Mouse (Mus musculus): ENCODE results near the gene Fshr. TPM values are rescaled to one million over a fixed set of nuclear protein-coding genes. Genes with fewer than 3 reads are reported as not detected.

The Fshr gene
- polyA plus RNA-seq, 1 experiment from 2014 or later: not detected

- no peak overlapping the region for H3K4me2 ChIP-seq (ENCODE audit: low read depth, low read length)
- no peak for ATAC-seq
- H3K36me3 ChIP-seq (ENCODE audit: control insufficient read depth, insufficient read depth, low read length): no peaks in the 10 kb centered on the region
- H3K27me3 ChIP-seq (replicated peaks; ENCODE audit: control insufficient read depth, insufficient read depth, low read length): no peaks in the 10 kb centered on the region
- no peak overlapping the region for H3K4me3 ChIP-seq (ENCODE audit: low read length)
- 81% methylated on average over 5 of the region's 5 CpGs for WGBS
- no peak overlapping the region for H3K9ac ChIP-seq (ENCODE audit: low read depth, low read length)
- H3K9me3 ChIP-seq (ENCODE audit: control insufficient read depth, low read length): no peaks in the 10 kb centered on the region
- H3K27ac ChIP-seq (ENCODE audit: low read length): no peak overlapping the region
- H3K4me1 ChIP-seq (ENCODE audit: control insufficient read depth, insufficient read depth, low read length): no peaks in the 10 kb centered on the region
Observed at GRCm38 (mm10) chr17:89005959-89006358, 194.5 kb downstream of the Fshr start.

- no peaks in the 10 kb centered on the region for H3K9me3 ChIP-seq (ENCODE audit: control insufficient read depth, low read length)
- no peaks in the 10 kb centered on the region for H3K27me3 ChIP-seq (replicated peaks; ENCODE audit: control insufficient read depth, insufficient read depth, low read length)
- H3K9ac ChIP-seq (ENCODE audit: low read depth, low read length): no peak overlapping the region
- no peak overlapping the region for H3K27ac ChIP-seq (ENCODE audit: low read length)
- H3K4me2 ChIP-seq (ENCODE audit: low read depth, low read length): no peak overlapping the region
- no peak overlapping the region for H3K4me3 ChIP-seq (ENCODE audit: low read length)
- no peaks in the 10 kb centered on the region for H3K36me3 ChIP-seq (ENCODE audit: control insufficient read depth, insufficient read depth, low read length)
- no peaks in the 10 kb centered on the region for H3K4me1 ChIP-seq (ENCODE audit: control insufficient read depth, insufficient read depth, low read length)
- no peak for ATAC-seq
Observed at GRCm38 (mm10) chr17:88999907-89000306, 200.6 kb downstream of the Fshr start.

GRCm38 (mm10) chr17:88998243-88998642 lies 202.2 kb downstream of the Fshr start:
- 58% methylated on average over 1 of the region's 1 CpGs for WGBS
- Histone ChIP-seq H3K9me3 (ENCODE audit: control insufficient read depth, low read length) (no peaks in the 10 kb centered on the region), H3K36me3 (ENCODE audit: control insufficient read depth, insufficient read depth, low read length) (no peaks in the 10 kb centered on the region), H3K27me3 (replicated peaks; ENCODE audit: control insufficient read depth, insufficient read depth, low read length) (no peaks in the 10 kb centered on the region), H3K9ac (ENCODE audit: low read depth, low read length) (no peak overlapping the region), H3K4me1 (ENCODE audit: control insufficient read depth, insufficient read depth, low read length) (no peaks in the 10 kb centered on the region), H3K4me2 (ENCODE audit: low read depth, low read length) (no peak overlapping the region), H3K4me3 (ENCODE audit: low read length) (no peak overlapping the region), H3K27ac (ENCODE audit: low read length) (no peak overlapping the region)
- ATAC-seq: no peak

GRCm38 (mm10) chr17:88991238-88991637 lies 209.2 kb downstream of the Fshr start:
- no peaks in the 10 kb centered on the region for H3K9me3 ChIP-seq (ENCODE audit: control insufficient read depth, low read length)
- H3K4me3 ChIP-seq (ENCODE audit: low read length): no peak overlapping the region
- no peak for ATAC-seq
- H3K4me1 ChIP-seq (ENCODE audit: control insufficient read depth, insufficient read depth, low read length): no peaks in the 10 kb centered on the region
- 83% methylated on average over 4 of the region's 4 CpGs for WGBS
- no peak overlapping the region for H3K9ac ChIP-seq (ENCODE audit: low read depth, low read length)
- no peaks in the 10 kb centered on the region for H3K36me3 ChIP-seq (ENCODE audit: control insufficient read depth, insufficient read depth, low read length)
- no peaks in the 10 kb centered on the region for H3K27me3 ChIP-seq (replicated peaks; ENCODE audit: control insufficient read depth, insufficient read depth, low read length)
- no peak overlapping the region for H3K4me2 ChIP-seq (ENCODE audit: low read depth, low read length)
- H3K27ac ChIP-seq (ENCODE audit: low read length): no peak overlapping the region

GRCm38 (mm10) chr17:88980708-88981355 lies 219.6 kb downstream of the Fshr start:
- Histone ChIP-seq H3K9me3 (ENCODE audit: control insufficient read depth, low read length) (no peaks in the 10 kb centered on the region), H3K4me3 (ENCODE audit: low read length) (no peak overlapping the region), H3K9ac (ENCODE audit: low read depth, low read length) (no peak overlapping the region), H3K27me3 (replicated peaks; ENCODE audit: control insufficient read depth, insufficient read depth, low read length) (no peaks in the 10 kb centered on the region), H3K27ac (ENCODE audit: low read length) (no peak overlapping the region), H3K4me1 (ENCODE audit: control insufficient read depth, insufficient read depth, low read length) (no peaks in the 10 kb centered on the region), H3K36me3 (ENCODE audit: control insufficient read depth, insufficient read depth, low read length) (no peaks in the 10 kb centered on the region), H3K4me2 (ENCODE audit: low read depth, low read length) (no peak overlapping the region)
- 78% methylated on average over 10 of the region's 10 CpGs for WGBS
- ATAC-seq: no peak

- no peaks in the 10 kb centered on the region for H3K9me3 ChIP-seq (ENCODE audit: control insufficient read depth, low read length)
- H3K36me3 ChIP-seq (ENCODE audit: control insufficient read depth, insufficient read depth, low read length): no peaks in the 10 kb centered on the region
- ATAC-seq: no peak
- no peak overlapping the region for H3K27ac ChIP-seq (ENCODE audit: low read length)
- H3K27me3 ChIP-seq (replicated peaks; ENCODE audit: control insufficient read depth, insufficient read depth, low read length): no peaks in the 10 kb centered on the region
- no peak overlapping the region for H3K4me2 ChIP-seq (ENCODE audit: low read depth, low read length)
- H3K4me3 ChIP-seq (ENCODE audit: low read length): no peak overlapping the region
- H3K4me1 ChIP-seq (ENCODE audit: control insufficient read depth, insufficient read depth, low read length): no peaks in the 10 kb centered on the region
- no peak overlapping the region for H3K9ac ChIP-seq (ENCODE audit: low read depth, low read length)
- WGBS: 83% methylated on average over 3 of the region's 3 CpGs
Observed at GRCm38 (mm10) chr17:88974538-88974937, 225.9 kb downstream of the Fshr start.

- H3K27ac ChIP-seq (ENCODE audit: low read length): no peak overlapping the region
- H3K9me3 ChIP-seq (ENCODE audit: control insufficient read depth, low read length): no peaks in the 10 kb centered on the region
- H3K9ac ChIP-seq (ENCODE audit: low read depth, low read length): no peak overlapping the region
- no peaks in the 10 kb centered on the region for H3K27me3 ChIP-seq (replicated peaks; ENCODE audit: control insufficient read depth, insufficient read depth, low read length)
- 59% methylated on average over 3 of the region's 3 CpGs for WGBS
- no peak overlapping the region for H3K4me3 ChIP-seq (ENCODE audit: low read length)
- no peaks in the 10 kb centered on the region for H3K4me1 ChIP-seq (ENCODE audit: control insufficient read depth, insufficient read depth, low read length)
- H3K36me3 ChIP-seq (ENCODE audit: control insufficient read depth, insufficient read depth, low read length): no peaks in the 10 kb centered on the region
- H3K4me2 ChIP-seq (ENCODE audit: low read depth, low read length): no peak overlapping the region
- no peak for ATAC-seq
Observed at GRCm38 (mm10) chr17:88966028-88966427, 234.4 kb downstream of the Fshr start.

- no peak overlapping the region for H3K9ac ChIP-seq (ENCODE audit: low read depth, low read length)
- no peak overlapping the region for H3K27ac ChIP-seq (ENCODE audit: low read length)
- no peaks in the 10 kb centered on the region for H3K9me3 ChIP-seq (ENCODE audit: control insufficient read depth, low read length)
- WGBS: 33% methylated on average over 5 of the region's 5 CpGs
- H3K36me3 ChIP-seq (ENCODE audit: control insufficient read depth, insufficient read depth, low read length): no peaks in the 10 kb centered on the region
- ATAC-seq: peak; percentile 71; the same call in 1 of the 2 replicates
- no peak overlapping the region for H3K4me2 ChIP-seq (ENCODE audit: low read depth, low read length)
- H3K27me3 ChIP-seq (replicated peaks; ENCODE audit: control insufficient read depth, insufficient read depth, low read length): no peaks in the 10 kb centered on the region
- no peak overlapping the region for H3K4me3 ChIP-seq (ENCODE audit: low read length)
- H3K4me1 ChIP-seq (ENCODE audit: control insufficient read depth, insufficient read depth, low read length): no peaks in the 10 kb centered on the region
Observed at GRCm38 (mm10) chr17:88954011-88954410, 246.5 kb downstream of the Fshr start.

GRCm38 (mm10) chr17:88938153-88938681 lies 262.3 kb downstream of the Fshr start:
- Histone ChIP-seq H3K27me3 (replicated peaks; ENCODE audit: control insufficient read depth, insufficient read depth, low read length) (no peaks in the 10 kb centered on the region), H3K4me1 (ENCODE audit: control insufficient read depth, insufficient read depth, low read length) (no peaks in the 10 kb centered on the region; the same call in 1 of the 2 replicates), H3K4me3 (ENCODE audit: low read length) (no peak overlapping the region), H3K9ac (ENCODE audit: low read depth, low read length) (no peak overlapping the region), H3K4me2 (ENCODE audit: low read depth, low read length) (no peak overlapping the region), H3K9me3 (ENCODE audit: control insufficient read depth, low read length) (no peaks in the 10 kb centered on the region), H3K27ac (ENCODE audit: low read length) (no peak overlapping the region), H3K36me3 (ENCODE audit: control insufficient read depth, insufficient read depth, low read length) (no peaks in the 10 kb centered on the region)
- no peak for ATAC-seq
- WGBS: 24% methylated on average over 4 of the region's 4 CpGs

All from intestine, embryonic 16.5 days (tissue).